Mouse (Mus musculus): ENCODE data around the gene Pnpla7.
A peak's percentile ranks its signal among the peaks of the same experiment; 100 is the strongest.

DNA sequence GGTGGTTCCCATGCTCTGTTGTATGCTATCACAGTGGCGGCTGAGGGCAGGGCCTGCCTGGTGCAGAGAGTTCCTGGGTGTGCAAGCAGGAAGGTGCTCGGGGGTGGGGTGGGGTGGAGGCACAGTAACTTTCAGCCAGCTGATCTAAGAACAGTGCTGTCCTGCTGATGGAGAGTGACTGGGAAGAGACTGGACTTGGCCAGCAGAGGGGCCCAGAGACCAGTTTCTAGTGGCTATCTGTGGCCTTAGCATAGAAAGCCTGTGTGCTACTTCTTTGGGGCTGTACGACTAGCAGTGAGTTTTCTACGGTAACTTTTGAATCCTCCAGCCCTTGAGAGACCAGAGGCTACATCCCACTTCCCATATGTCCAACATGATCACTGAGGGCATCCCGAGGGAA lies 123.1 kb downstream of the Pnpla7 start:
- peak; percentile 63; the same call in 1 of the 2 replicates for TF ChIP-seq CTCF (IDR thresholded peaks at IDR 0.05; ENCODE audit: borderline replicate concordance, extremely low read depth, insufficient read depth, insufficient read length)
- no peak for TF ChIP-seq POLR2A (IDR thresholded peaks at IDR 0.05; ENCODE audit: borderline replicate concordance, extremely low read depth, insufficient read depth, insufficient read length, poor library complexity, severe bottlenecking)

All from brain, embryonic 14.5 days (tissue).